Mouse (Mus musculus): ENCODE data around the gene Arhgap17.

Gene Arhgap17

GRCm38 (mm10) chr7:123341896-123342295, 27.8 kb downstream of the Arhgap17 start:
- DNase-seq (ENCODE audit: low spot score): no peak

- no peak for DNase-seq (ENCODE audit: low spot score)
These were observed 31.4 kb downstream of the Arhgap17 start for GRCm38 (mm10) chr7:123338351-123338750.

GRCm38 (mm10) chr7:123336322-123336721, 33.4 kb downstream of the Arhgap17 start:
- DNase-seq (ENCODE audit: low spot score): no peak

GRCm38 (mm10) chr7:123330506-123330905, 39.2 kb downstream of the Arhgap17 start:
- DNase-seq (ENCODE audit: low spot score): no peak

GRCm38 (mm10) chr7:123327909-123328308, 41.8 kb downstream of the Arhgap17 start:
- no peak for DNase-seq (ENCODE audit: low spot score)

- DNase-seq (ENCODE audit: low spot score): no peak
These were observed 42.8 kb downstream of the Arhgap17 start for GRCm38 (mm10) chr7:123326901-123327300.

- no peak for DNase-seq (ENCODE audit: low spot score)
These were observed 43.7 kb downstream of the Arhgap17 start for GRCm38 (mm10) chr7:123326062-123326461.

GRCm38 (mm10) chr7:123324105-123324504, 45.6 kb downstream of the Arhgap17 start:
- no peak for DNase-seq (ENCODE audit: low spot score)

GRCm38 (mm10) chr7:123323388-123323787, 46.3 kb downstream of the Arhgap17 start:
- no peak for DNase-seq (ENCODE audit: low spot score)

- DNase-seq (ENCODE audit: low spot score): no peak
These were observed 47.1 kb downstream of the Arhgap17 start for GRCm38 (mm10) chr7:123322452-123323121.

GRCm38 (mm10) chr7:123312738-123313137, 57.0 kb downstream of the Arhgap17 start:
- no peak for DNase-seq (ENCODE audit: low spot score)

GRCm38 (mm10) chr7:123311836-123312235, 57.9 kb downstream of the Arhgap17 start:
- no peak for DNase-seq (ENCODE audit: low spot score)

- DNase-seq (ENCODE audit: low spot score): no peak
These were observed 61.7 kb downstream of the Arhgap17 start for GRCm38 (mm10) chr7:123307887-123308558.

GRCm38 (mm10) chr7:123307236-123307635, 62.5 kb downstream of the Arhgap17 start:
- no peak for DNase-seq (ENCODE audit: low spot score)

- DNase-seq (ENCODE audit: low spot score): no peak
These were observed 64.3 kb downstream of the Arhgap17 start for GRCm38 (mm10) chr7:123305397-123305796.

- no peak for DNase-seq (ENCODE audit: low spot score)
These were observed 69.5 kb downstream of the Arhgap17 start for GRCm38 (mm10) chr7:123300258-123300657.

GRCm38 (mm10) chr7:123298225-123298624, 71.5 kb downstream of the Arhgap17 start:
- DNase-seq (ENCODE audit: low spot score): peak; percentile 52

GRCm38 (mm10) chr7:123296097-123296496, 73.6 kb downstream of the Arhgap17 start:
- no peak for DNase-seq (ENCODE audit: low spot score)

GRCm38 (mm10) chr7:123295423-123295822, 74.3 kb downstream of the Arhgap17 start:
- no peak for DNase-seq (ENCODE audit: low spot score)

GRCm38 (mm10) chr7:123293898-123294297, 75.8 kb downstream of the Arhgap17 start:
- DNase-seq (ENCODE audit: low spot score): no peak

- no peak for DNase-seq (ENCODE audit: low spot score)
These were observed 77.8 kb downstream of the Arhgap17 start for GRCm38 (mm10) chr7:123291942-123292341.

GRCm38 (mm10) chr7:123289176-123289575, 80.5 kb downstream of the Arhgap17 start:
- DNase-seq (ENCODE audit: low spot score): no peak

- DNase-seq (ENCODE audit: low spot score): no peak
These were observed 81.8 kb downstream of the Arhgap17 start for GRCm38 (mm10) chr7:123287903-123288302.

GRCm38 (mm10) chr7:123285896-123286295, 83.8 kb downstream of the Arhgap17 start:
- no peak for DNase-seq (ENCODE audit: low spot score)
